Mouse (Mus musculus) gastrocnemius, postnatal 14 days (tissue): ENCODE results near the gene Rnf26. TPM values are rescaled to one million over a fixed set of nuclear protein-coding genes. Genes with fewer than 3 reads are reported as not detected.

Experiments used
- DNase-seq: peaks from one replicate; pipeline ENCODE4 v3.0.0; 2021; ENCODE audit warnings: mixed read lengths
- intact Hi-C: fragments of 180-260 bp; cut with DNase I; formaldehyde crosslinking; loops from one replicate; pipeline ENCODE4 v1.15.1; 2025; ENCODE audit warnings: low total_unique reads
- long read RNA-seq, 2 experiments: library from polyadenylated mRNA; stranded (forward); transcript quantifications; one replicate each; pipeline ENCODE4 v2.0.0; 2021
- total RNA-seq, 2 experiments: library from RNA; stranded (reverse); gene quantifications; 2 replicates each; pipeline ENCODE4 v1.2.3; 2021

Gene Rnf26
- total RNA-seq = 1 to 10 TPM; 6.4 to 8.4 TPM
- long read RNA-seq, experiment 1, transcript Rnf26-201 (1 exons, 2,724 nt) = major isoform, 9 of 9 reads
- long read RNA-seq, experiment 1, partial matches to known transcripts = 0 of 9 reads
- long read RNA-seq, experiment 1, other reads (novel, unspliced or antisense) = 0 of 9 reads
- long read RNA-seq, experiment 2, transcript Rnf26-201 (1 exons, 2,724 nt) = major isoform, 15 of 15 reads
- long read RNA-seq, experiment 2, partial matches to known transcripts = 0 of 15 reads
- long read RNA-seq, experiment 2, other reads (novel, unspliced or antisense) = 0 of 15 reads

GRCm38 (mm10) chr9:44113105-44113789, at the start of gene Rnf26, which contains the start of gene Gm49380:
TSS of gene Rnf26 (minus strand) at chr9:44113517.
TSS of gene Gm49380 (minus strand) at chr9:44113500.
- DNase-seq = peak; percentile 96
- intact Hi-C loops = no loop called here

- intact Hi-C loops = no loop called here
- no peak for DNase-seq
Observed at GRCm38 (mm10) chr9:44159886-44160285, 46.6 kb upstream of the Rnf26 start.

GRCm38 (mm10) chr9:44147290-44147689, 34.0 kb upstream of the Rnf26 start:
- no peak for DNase-seq
- intact Hi-C loops = no loop called here

- DNase-seq = no peak
- intact Hi-C loops = no loop called here
Observed at GRCm38 (mm10) chr9:44144718-44145060, 31.4 kb upstream of the Rnf26 start.

- no peak for DNase-seq
Observed at GRCm38 (mm10) chr9:44144023-44144717, 30.9 kb upstream of the Rnf26 start.

GRCm38 (mm10) chr9:44143421-44143820, 30.1 kb upstream of the Rnf26 start:
- intact Hi-C loops = no loop called here
- no peak for DNase-seq

More at GRCm38 (mm10) chr9:44144023-44144717, 30.9 kb upstream of the Rnf26 start:
- intact Hi-C loops = no loop called here

GRCm38 (mm10) chr9:44141951-44142350, 28.6 kb upstream of the Rnf26 start:
- intact Hi-C loops = no loop called here
- DNase-seq = no peak

GRCm38 (mm10) chr9:44137846-44138245, 24.5 kb upstream of the Rnf26 start:
- intact Hi-C loops = loop anchor here (10.0 kb wide), 1 partner anchor 97 kb away; the partner anchor contains the start of gene Cbl
- no peak for DNase-seq

GRCm38 (mm10) chr9:44135731-44136411, 22.6 kb upstream of the Rnf26 start:
- DNase-seq = no peak
- intact Hi-C loops = loop anchor here (10.0 kb wide), 1 partner anchor 99 kb away; the partner anchor contains the start of gene Cbl

- peak; percentile 55 for DNase-seq
- intact Hi-C loops = loop anchor here (5.0 to 10.0 kb wide), 2 partner anchors 100 to 347 kb away; partner anchors contain the start of genes Bcl9l and Cbl
Observed at GRCm38 (mm10) chr9:44134851-44135730, 21.8 kb upstream of the Rnf26 start.

- intact Hi-C loops = loop anchor here (5.0 to 10.0 kb wide), 2 partner anchors 101 to 348 kb away; partner anchors contain the start of genes Bcl9l and Cbl
Observed at GRCm38 (mm10) chr9:44134101-44134850, 21.0 kb upstream of the Rnf26 start, which contains the start of gene Mcam. TSS of gene Mcam (plus strand) at chr9:44134469.

GRCm38 (mm10) chr9:44133287-44133686, 20.0 kb upstream of the Rnf26 start:
- no peak for DNase-seq

More at GRCm38 (mm10) chr9:44134101-44134850, 21.0 kb upstream of the Rnf26 start, which contains the start of gene Mcam:
- peak; percentile 69 for DNase-seq

GRCm38 (mm10) chr9:44132200-44132599, 18.9 kb upstream of the Rnf26 start:
- DNase-seq = no peak
- intact Hi-C loops = loop anchor here (5.0 to 10.0 kb wide), 2 partner anchors 103 to 350 kb away; partner anchors contain the start of genes Bcl9l and Cbl

More at GRCm38 (mm10) chr9:44133287-44133686, 20.0 kb upstream of the Rnf26 start:
- intact Hi-C loops = loop anchor here (5.0 to 10.0 kb wide), 2 partner anchors 102 to 349 kb away; partner anchors contain the start of genes Bcl9l and Cbl

GRCm38 (mm10) chr9:44131276-44131590, 17.9 kb upstream of the Rnf26 start:
- DNase-seq = no peak
- intact Hi-C loops = loop anchor here (5.0 to 10.0 kb wide), 2 partner anchors 104 to 351 kb away; partner anchors contain the start of genes Bcl9l and Cbl

GRCm38 (mm10) chr9:44130581-44131275, 17.4 kb upstream of the Rnf26 start:
- intact Hi-C loops = loop anchor here (5.0 to 10.0 kb wide), 2 partner anchors 104 to 352 kb away; partner anchors contain the start of genes Bcl9l and Cbl
- peak; percentile 56 for DNase-seq

- intact Hi-C loops = loop anchor here (5.0 to 10.0 kb wide), 2 partner anchors 105 to 352 kb away; partner anchors contain the start of genes Bcl9l and Cbl
- peak; percentile 74 for DNase-seq
Observed at GRCm38 (mm10) chr9:44130034-44130433, 16.7 kb upstream of the Rnf26 start.

GRCm38 (mm10) chr9:44129633-44130032, 16.3 kb upstream of the Rnf26 start:
- DNase-seq = no peak

More at GRCm38 (mm10) chr9:44129633-44130032, 16.3 kb upstream of the Rnf26 start:
- intact Hi-C loops = loop anchor here (5.0 to 10.0 kb wide), 2 partner anchors 105 to 353 kb away; partner anchors contain the start of genes Bcl9l and Cbl
